Mouse (Mus musculus): ENCODE measurements around the gene Acot1. TPM values are rescaled to one million over a fixed set of nuclear protein-coding genes. Genes with fewer than 3 reads are reported as not detected.

Acot1 gene
- polyA plus RNA-seq, 1 experiment from 2014 or later: 85.5 TPM

Other genes starting within 250 kb of the Acot1 start
- 0.69 and 0.93 TPM in 2 replicates for gene Papln, start 245.9 kb upstream of the Acot1 start, polyA plus RNA-seq (2015; fragmentation: Nextera tagmentation; extraction: Ambion mirVana)
- gene Numb, start 87.6 kb upstream of the Acot1 start, polyA plus RNA-seq (2015; fragmentation: Nextera tagmentation; extraction: Ambion mirVana): 36.8 and 40.9 TPM in 2 replicates
- gene Riox1, start 58.9 kb upstream of the Acot1 start, polyA plus RNA-seq (2015; fragmentation: Nextera tagmentation; extraction: Ambion mirVana): 14.2 and 16.2 TPM in 2 replicates
- not detected in 2 replicates for gene Heatr4, start 24.6 kb upstream of the Acot1 start, polyA plus RNA-seq (2015; fragmentation: Nextera tagmentation; extraction: Ambion mirVana)
- 36.2 and 41.2 TPM in 2 replicates for gene Acot2, start 21.6 kb upstream of the Acot1 start, polyA plus RNA-seq (2015; fragmentation: Nextera tagmentation; extraction: Ambion mirVana)
- 0.44 and 0.50 TPM in 2 replicates for gene Acot4, start 28.9 kb downstream of the Acot1 start, polyA plus RNA-seq (2015; fragmentation: Nextera tagmentation; extraction: Ambion mirVana)
- not detected in 2 replicates for gene Gm49366, start 29.4 kb downstream of the Acot1 start, polyA plus RNA-seq (2015; fragmentation: Nextera tagmentation; extraction: Ambion mirVana)
- 0.30 and 0.33 TPM in 2 replicates for gene Acot3, start 42.7 kb downstream of the Acot1 start, polyA plus RNA-seq (2015; fragmentation: Nextera tagmentation; extraction: Ambion mirVana)
- not detected in 2 replicates for gene Acot5, start 59.8 kb downstream of the Acot1 start, polyA plus RNA-seq (2015; fragmentation: Nextera tagmentation; extraction: Ambion mirVana)
- gene Acot6, start 91.2 kb downstream of the Acot1 start, polyA plus RNA-seq (2015; fragmentation: Nextera tagmentation; extraction: Ambion mirVana): 1.6 TPM in 2 replicates
- 4.8 and 6.1 TPM in 2 replicates for gene Dnal1, start 104.9 kb downstream of the Acot1 start, polyA plus RNA-seq (2015; fragmentation: Nextera tagmentation; extraction: Ambion mirVana)
- 1.8 TPM in 2 replicates for gene Pnma1, start 139.0 kb downstream of the Acot1 start, polyA plus RNA-seq (2015; fragmentation: Nextera tagmentation; extraction: Ambion mirVana)
- gene Elmsan1, start 209.4 kb downstream of the Acot1 start, polyA plus RNA-seq (2015; fragmentation: Nextera tagmentation; extraction: Ambion mirVana): 11.7 and 12.5 TPM in 2 replicates